Mouse (Mus musculus): Measurements from ENCODE around the gene Lix1l. TPM values are rescaled to one million over a fixed set of nuclear protein-coding genes. Genes with fewer than 3 reads are reported as not detected.
A peak's percentile ranks its signal among the peaks of the same experiment; 100 is the strongest.

Lix1l gene
- total RNA-seq, 2 experiments from 2014 or later, result 18.6 to 21.5 TPM

DNA sequence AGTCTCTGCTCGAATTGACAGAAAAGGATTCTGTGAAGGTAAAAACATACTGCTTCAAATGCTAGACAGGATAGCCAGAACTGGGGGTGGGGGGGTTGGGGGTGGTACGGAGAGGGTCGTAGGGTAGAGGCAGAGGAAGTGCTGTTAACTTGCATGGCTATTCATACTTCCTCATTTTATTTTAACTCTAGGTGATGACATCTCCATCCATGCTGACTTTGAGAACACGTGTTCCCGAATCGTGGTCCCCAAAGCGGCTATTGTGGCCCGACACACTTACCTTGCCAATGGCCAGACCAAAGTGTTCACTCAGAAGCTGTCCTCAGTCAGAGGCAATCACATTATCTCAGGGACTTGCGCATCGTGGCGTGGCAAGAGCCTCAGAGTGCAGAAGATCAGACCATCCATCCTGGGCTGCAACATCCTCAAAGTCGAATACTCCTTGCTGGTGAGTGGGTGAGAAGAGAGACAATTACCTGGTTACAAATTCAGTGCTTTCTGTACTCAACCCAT, 41.5 kb upstream of the Lix1l start:
- intact Hi-C loops (cut with DNase I), result no loop called here
- TF ChIP-seq CTCF (IDR thresholded peaks at IDR 0.05), result no peak
- H3K4me3 ChIP-seq, result peak overlapping the region; percentile 51
- DNase-seq (ENCODE audit: extremely low spot score in 1 of 2, low spot score in 2 of 2), result no peak
- H3K27ac ChIP-seq, result no peak overlapping the region; the same call in 1 of the 2 replicates

DNA sequence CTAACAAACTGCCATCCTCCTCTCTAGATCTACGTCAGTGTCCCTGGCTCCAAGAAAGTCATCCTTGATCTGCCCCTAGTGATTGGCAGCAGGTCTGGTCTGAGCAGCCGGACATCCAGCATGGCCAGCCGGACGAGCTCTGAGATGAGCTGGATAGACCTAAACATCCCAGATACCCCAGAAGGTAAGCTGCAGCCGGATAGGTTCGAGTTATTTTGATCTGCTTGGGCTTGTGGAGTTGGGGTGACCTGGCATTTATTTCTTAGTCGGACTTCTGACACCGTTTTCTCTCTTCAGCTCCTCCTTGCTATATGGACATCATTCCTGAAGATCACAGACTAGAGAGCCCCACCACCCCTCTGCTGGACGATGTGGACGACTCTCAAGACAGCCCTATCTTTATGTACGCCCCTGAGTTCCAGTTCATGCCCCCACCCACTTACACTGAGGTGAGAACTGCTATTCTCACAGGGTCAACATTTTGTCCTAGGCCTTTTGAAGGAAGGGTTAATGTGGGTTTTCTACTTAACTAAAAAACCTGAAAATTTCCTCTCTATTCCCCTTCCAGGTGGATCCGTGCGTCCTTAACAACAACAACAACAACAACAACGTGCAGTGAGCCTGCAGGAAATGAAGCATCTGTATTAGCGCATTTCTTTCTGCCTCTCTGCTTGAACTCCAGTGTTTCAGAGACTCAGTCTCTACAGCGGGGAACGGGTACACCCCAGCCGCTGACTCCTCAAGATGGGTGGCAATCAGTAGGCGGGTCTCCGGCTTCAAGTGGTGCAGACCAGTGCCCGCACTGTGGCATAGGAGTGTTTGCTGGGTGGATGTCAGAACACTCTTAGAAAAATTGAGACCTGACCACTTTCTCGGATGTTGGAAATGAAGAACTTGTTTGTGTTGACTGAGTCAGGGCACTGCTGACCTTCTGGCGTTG, 40.8 kb upstream of the Lix1l start:
- intact Hi-C loops (cut with DNase I), result no loop called here
- DNase-seq (ENCODE audit: extremely low spot score in 1 of 2, low spot score in 2 of 2), result no peak
- TF ChIP-seq CTCF (IDR thresholded peaks at IDR 0.05), result no peak
- H3K27ac ChIP-seq, result peak overlapping the region; percentile 4; the same call in 1 of the 2 replicates
- H3K4me3 ChIP-seq, result peak overlapping the region; percentile 51

DNA sequence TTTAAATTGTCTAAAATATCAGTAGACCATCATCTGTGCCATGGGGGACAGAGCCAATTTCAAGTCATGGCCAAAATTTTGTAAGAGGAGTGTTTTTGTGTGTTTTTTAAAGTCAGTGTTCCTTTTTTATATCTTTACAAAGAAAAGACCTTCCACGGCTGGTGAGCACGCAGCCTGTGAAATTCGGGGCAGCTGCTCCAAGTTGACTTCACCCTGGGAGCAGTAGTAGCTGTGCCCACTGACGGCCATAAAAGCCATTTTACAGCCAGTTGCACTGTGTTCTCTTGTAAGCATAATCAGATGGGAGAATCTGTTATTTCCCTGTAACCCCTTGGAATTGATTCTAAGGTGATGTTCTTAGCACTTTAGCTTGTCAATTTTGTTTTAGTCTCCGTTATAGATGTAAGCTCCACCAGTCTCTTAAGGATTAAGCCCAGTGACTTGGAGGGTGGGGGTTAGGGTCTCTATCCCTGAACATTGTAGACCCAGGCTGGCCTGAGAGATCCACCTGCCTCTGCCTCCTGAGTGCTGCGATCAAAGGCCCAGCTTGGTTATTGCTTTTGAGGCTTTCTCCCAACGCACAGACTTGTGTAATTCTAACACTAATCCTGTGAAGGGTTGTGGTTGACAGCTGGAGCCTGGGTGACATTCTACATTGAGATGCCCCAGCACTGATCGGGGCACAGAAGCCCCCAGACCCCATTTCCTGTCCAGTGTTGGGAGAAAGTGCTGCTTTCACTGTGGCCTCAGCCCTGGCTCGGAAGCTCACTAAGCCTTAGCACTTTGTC, 39.9 kb upstream of the Lix1l start:
- no peak for DNase-seq (ENCODE audit: extremely low spot score in 1 of 2, low spot score in 2 of 2)
- intact Hi-C loops (cut with DNase I), result no loop called here
- peak overlapping the region; percentile 51 for H3K4me3 ChIP-seq
- H3K27ac ChIP-seq, result peak overlapping the region; percentile 33
- no peak for TF ChIP-seq CTCF (IDR thresholded peaks at IDR 0.05)

DNA sequence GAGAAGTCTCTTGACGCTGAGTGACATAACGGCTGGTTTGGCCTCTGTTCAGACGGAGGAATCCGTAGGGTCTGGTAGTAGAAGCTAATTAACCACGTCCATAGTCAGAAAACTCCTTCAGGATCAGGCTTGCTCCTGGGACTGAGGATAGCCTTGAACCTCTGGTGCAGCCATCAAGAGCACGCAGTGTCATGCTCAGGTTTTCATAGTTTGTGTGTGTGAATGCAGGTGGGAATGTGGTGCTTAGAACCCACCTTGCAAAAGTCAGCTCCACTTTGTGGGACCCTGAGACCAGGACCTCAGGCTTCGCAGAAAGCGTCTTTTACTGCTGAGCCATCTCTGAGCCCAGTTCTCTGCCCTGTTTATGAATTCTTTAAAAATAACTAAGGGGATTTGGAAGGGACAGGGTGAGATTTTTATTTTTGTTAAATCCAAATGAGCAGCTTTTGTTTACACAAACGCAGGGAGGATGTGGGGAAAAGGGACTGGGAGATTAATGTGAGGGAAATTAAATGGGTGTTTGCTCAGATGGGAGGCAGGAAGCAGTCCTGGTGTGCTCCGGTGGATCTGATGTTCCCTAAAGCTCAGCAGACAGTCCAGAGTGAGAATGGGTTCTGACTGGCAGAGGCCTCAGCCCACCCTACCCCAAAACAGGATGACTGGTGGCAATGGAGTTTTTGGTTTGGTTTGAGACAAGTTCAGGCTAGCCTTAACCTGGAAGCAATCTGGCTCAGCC, 38.8 kb upstream of the Lix1l start:
- peak overlapping the region; percentile 29; the same call in 1 of the 2 replicates for H3K27ac ChIP-seq
- intact Hi-C loops (cut with DNase I), result no loop called here
- H3K4me3 ChIP-seq, result no peak overlapping the region
- no peak for DNase-seq (ENCODE audit: extremely low spot score in 1 of 2, low spot score in 2 of 2)
- no peak for TF ChIP-seq CTCF (IDR thresholded peaks at IDR 0.05)

DNA sequence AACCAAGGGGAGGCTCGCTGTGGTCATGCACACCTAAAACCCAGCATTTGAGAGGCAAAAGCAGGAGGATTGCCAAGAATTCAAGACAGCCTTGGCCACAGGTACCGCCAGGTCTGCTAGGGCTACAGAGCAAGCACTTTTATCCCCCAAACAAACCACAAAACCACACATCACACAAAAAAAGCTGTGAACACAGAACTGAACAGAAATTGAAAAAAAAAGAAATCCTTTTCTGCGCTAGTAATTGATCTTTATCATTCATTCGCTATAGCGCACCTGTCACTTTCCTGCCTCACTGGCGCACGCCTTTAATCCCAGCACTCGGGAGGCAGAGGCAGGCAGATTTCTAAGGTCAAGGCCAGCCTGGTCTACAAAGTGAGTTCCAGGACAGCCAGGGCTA, 37.7 kb upstream of the Lix1l start:
- TF ChIP-seq CTCF (IDR thresholded peaks at IDR 0.05), result no peak
- no peak overlapping the region for H3K27ac ChIP-seq
- no peak overlapping the region for H3K4me3 ChIP-seq
- intact Hi-C loops (cut with DNase I), result no loop called here
- no peak for DNase-seq (ENCODE audit: extremely low spot score in 1 of 2, low spot score in 2 of 2)

DNA sequence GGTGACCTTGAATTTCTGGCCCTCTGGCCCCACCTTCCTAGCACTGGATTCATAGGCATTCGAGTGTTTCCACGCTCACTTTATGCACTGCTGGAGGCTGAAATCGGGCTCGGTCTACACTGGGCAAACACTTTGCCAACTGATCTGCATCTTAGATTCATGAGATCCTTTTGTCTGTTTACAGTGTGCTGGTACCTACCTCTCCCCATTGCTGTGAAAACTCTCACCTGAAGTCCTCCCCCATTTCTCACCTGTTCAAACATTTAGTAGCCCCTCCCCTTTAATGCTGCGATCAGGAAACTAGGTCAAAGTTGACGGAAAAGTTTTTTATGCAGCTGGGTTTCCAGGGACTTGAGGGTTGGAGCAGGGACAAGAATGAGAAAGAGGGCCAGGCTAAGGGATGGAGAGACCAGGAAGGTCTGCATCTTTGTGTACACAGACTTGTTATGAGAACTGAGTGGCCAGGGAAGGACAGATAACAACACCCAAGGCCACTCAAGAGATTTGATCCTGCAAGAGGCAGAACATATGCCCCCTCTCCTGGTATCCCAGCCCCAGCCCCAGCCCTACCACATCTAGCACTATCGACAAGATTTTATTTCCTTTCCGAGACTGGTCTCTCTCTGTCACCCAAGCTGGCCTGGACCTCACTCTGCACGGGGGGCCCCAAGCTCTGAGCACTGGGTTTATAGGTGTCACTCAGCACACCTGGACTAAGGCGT, 36.9 kb upstream of the Lix1l start:
- DNase-seq (ENCODE audit: extremely low spot score in 1 of 2, low spot score in 2 of 2), result no peak
- intact Hi-C loops (cut with DNase I), result no loop called here
- no peak overlapping the region for H3K4me3 ChIP-seq
- H3K27ac ChIP-seq, result peak overlapping the region; percentile 60
- TF ChIP-seq CTCF (IDR thresholded peaks at IDR 0.05), result no peak

DNA sequence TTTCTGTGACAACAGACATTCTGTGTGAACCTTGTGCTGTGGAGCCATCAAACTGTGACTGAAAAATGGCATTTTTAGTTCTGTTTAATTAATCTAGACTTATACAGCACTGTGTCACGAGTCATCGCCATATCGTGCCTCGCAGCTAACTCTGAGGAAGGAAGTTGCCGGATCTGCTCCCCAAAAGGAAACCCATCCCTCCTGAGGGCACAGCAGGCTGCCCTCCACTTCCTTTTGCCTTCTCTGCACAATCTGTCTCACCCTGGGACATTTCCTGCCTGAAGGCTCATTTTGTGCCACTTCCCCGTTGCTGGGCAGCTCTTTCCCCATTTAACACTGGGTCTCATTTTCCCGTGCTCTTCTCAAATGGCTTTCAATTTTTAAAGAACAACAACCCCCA, 36.3 kb upstream of the Lix1l start:
- Histone ChIP-seq H3K27ac (peak overlapping the region; percentile 60), H3K4me3 (no peak overlapping the region)

DNA sequence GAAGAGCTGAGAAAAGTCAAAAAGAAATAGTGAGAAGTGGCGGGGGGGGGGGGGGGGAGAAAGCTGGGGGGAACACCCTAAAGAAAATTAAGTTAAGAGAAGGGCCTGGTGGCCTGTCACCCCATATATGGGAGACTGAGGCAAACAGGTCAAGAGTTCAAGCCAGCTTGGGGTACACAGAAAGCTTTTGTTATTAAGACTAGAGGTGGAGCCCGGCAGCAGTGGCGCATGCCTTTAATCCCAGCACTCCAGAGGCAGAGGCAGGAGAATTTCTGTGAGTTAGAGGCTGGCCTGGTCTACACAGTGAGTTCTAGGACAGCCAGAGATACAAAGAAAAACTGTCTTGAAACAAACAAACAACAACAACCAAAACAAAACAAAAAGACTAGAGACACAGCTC, 35.8 kb upstream of the Lix1l start:
- TF ChIP-seq CTCF (IDR thresholded peaks at IDR 0.05), result no peak
- DNase-seq (ENCODE audit: extremely low spot score in 1 of 2, low spot score in 2 of 2), result no peak
- Histone ChIP-seq H3K27ac (peak overlapping the region; percentile 36; the same call in 1 of the 2 replicates), H3K4me3 (no peak overlapping the region)
- intact Hi-C loops (cut with DNase I), result no loop called here

More for the DNA sequence above, 36.3 kb upstream of the Lix1l start:
- no peak for DNase-seq (ENCODE audit: extremely low spot score in 1 of 2, low spot score in 2 of 2)
- no peak for TF ChIP-seq CTCF (IDR thresholded peaks at IDR 0.05)
- intact Hi-C loops (cut with DNase I), result no loop called here

DNA sequence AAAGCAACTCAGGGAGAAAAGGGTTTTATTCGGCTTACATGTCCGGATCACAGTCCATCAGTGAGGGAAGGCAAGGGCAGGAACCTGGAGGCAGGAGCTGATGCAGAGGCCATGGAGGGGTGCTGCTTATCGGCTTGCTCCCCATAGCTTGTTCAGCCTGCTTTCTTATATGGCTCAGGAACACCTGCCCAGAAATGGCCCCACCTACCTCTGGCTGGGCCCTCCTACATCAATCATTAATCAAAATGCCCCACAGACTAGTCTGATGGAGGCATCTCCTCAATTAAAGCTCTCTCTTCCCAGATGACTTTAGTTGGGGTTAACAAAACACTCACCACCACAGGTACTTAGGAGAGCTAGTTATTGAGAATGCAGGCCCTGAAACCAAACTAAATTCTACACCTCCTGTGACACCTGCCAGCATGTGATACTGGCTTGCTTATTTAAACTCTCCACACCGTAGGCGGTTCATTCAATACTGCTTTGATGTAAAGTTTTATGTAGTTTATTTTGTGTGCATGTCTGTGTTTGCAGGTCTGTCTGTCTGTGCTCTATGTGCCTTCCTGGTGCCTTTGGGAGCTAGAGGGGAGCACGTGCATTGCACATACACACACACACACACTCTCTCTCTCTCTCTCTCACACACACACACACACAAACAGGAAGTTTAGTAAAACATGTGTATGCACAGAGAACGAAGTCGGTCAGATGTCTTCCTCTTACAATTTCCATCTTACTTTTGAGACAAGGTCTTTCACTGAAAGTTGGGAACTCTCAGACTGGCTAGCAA, 34.1 kb upstream of the Lix1l start:
- intact Hi-C loops (cut with DNase I), result no loop called here
- Histone ChIP-seq H3K27ac (no peak overlapping the region), H3K4me3 (no peak overlapping the region)
- DNase-seq (ENCODE audit: extremely low spot score in 1 of 2, low spot score in 2 of 2), result no peak
- no peak for TF ChIP-seq CTCF (IDR thresholded peaks at IDR 0.05)

DNA sequence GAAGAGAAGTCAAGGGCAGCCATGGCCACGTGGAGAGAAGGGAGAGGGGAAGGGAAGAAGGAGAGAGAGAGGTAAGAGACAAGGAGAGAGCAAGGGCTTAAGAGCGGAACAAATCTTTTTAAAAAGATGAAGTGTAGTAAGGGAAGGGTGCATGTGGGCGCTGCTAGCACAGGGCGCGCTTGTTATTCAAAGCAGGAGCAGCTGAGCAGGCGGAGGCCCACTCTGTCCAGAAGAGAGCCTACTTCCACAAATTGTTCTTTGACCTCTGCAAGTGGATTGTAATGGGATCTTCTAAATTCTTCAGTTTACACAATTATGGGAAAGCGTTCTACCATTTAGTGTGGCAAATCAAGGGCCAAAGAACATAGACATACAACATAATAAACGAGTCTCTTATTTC, 32.3 kb upstream of the Lix1l start:
- Histone ChIP-seq H3K4me3 (no peak overlapping the region), H3K27ac (peak overlapping the region; percentile 11; the same call in 1 of the 2 replicates)
- intact Hi-C loops (cut with DNase I), result no loop called here
- DNase-seq (ENCODE audit: extremely low spot score in 1 of 2, low spot score in 2 of 2), result no peak
- no peak for TF ChIP-seq CTCF (IDR thresholded peaks at IDR 0.05)
